In the genomic region with DNA sequence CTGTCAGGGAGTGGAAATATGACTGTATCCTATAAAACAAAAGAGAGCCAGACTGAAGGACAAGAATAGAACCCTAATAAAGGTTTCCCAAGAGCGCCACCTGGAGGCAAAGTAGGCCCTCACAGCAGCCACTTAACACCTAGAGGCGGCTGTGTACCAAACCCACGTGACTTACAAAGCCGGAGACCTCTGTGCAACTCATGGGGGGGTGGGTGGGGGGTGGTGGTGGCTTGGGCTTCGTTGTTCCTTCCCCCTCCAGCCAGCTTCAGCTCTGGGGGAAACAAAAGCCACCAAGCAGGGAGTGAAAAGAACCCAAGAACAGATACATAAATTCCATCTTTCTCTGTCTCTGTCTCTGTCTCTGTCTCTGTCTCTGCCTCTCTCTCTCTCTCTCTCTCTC, we compare ENCODE assay signal across 8 mouse cellular contexts. TPM values are rescaled to one million over a fixed set of nuclear protein-coding genes. Genes with fewer than 3 reads are reported as not detected.
DNase-seq lines count a peak whose midpoint lies in the region; ATAC-seq lines count a peak whose summit lies in the region.

No protein-coding gene starts in this region.

- peak overlapping the region; percentile 57 for H3K4me2 ChIP-seq in liver, embryonic 13.5 days

- no peaks in the 10 kb centered on the region for H3K36me3 ChIP-seq in liver, embryonic 13.5 days

- H3K4me1 ChIP-seq in liver, embryonic 13.5 days (replicated peaks), result peaks cover 7% of the 10 kb centered on the region

- no peak overlapping the region for H3K9ac ChIP-seq in liver, embryonic 13.5 days

- peak; percentile 87 for DNase-seq in B cell, adult 2 months
- DNase-seq in NIH3T3 (ENCODE audit: low read depth), result peak; percentile 61
- DNase-seq in cerebellum, postnatal 25 days, result peak; percentile 47 to 79
- DNase-seq in gastrocnemius, postnatal 36 days, result peak; percentile 74 to 85
- peak; percentile 89 for DNase-seq in kidney, adult 18-20 months
- peak; percentile 71 for DNase-seq in liver, embryonic 13.5 days
- peak; percentile 80 for DNase-seq in ovary, postnatal 36 days (ENCODE audit: low spot score)
- peak; percentile 75 for DNase-seq in thymus, postnatal 36 days

- intact Hi-C loops in gastrocnemius, postnatal 36 days (cut with DNase I), result loop anchor here (2.0 kb wide), 3 partner anchors 60 to 204 kb away; no protein-coding TSS in a partner anchor

- no peaks in the 10 kb centered on the region for H3K9me3 ChIP-seq in liver, embryonic 13.5 days (replicated peaks)

- ATAC-seq in liver, embryonic 13.5 days (ENCODE audit: low read depth), result peak; percentile 71

- no peaks in the 10 kb centered on the region for H3K27me3 ChIP-seq in liver, embryonic 13.5 days

- no peak overlapping the region for H3K4me3 ChIP-seq in liver, embryonic 13.5 days (replicated peaks)

- WGBS in liver, embryonic 13.5 days (ENCODE audit: insufficient replicate concordance), result 0% methylated on average over 5 of the region's 5 CpGs

- no peak overlapping the region for H3K27ac ChIP-seq in liver, embryonic 13.5 days

RNA-seq across cellular contexts. Expression of gene Ggt6, which starts 6.6 kb away (rescaled TPM):
- total RNA-seq in gastrocnemius, postnatal 36 days (2021), result 1 to 10 TPM in 1 of 2 experiments, under 1 TPM in 1; 0.28 to 1.0 TPM
- polyA plus RNA-seq in liver, embryonic 13.5 days (2015; fragmentation: Nextera tagmentation; extraction: Ambion mirVana), result not detected in 2 replicates

RNA-seq across cellular contexts. Expression of gene Mybbp1a, which starts 12.5 kb away (rescaled TPM):
- 10 to 100 TPM; 48.6 to 58.9 TPM for total RNA-seq in gastrocnemius, postnatal 36 days (2021)
- polyA plus RNA-seq in liver, embryonic 13.5 days (2015; fragmentation: Nextera tagmentation; extraction: Ambion mirVana), result 129 and 138 TPM in 2 replicates

RNA-seq across cellular contexts. Expression of gene Smtnl2, which starts 17.2 kb away (rescaled TPM):
- 100 to 1,000 TPM; 206 to 299 TPM for total RNA-seq in gastrocnemius, postnatal 36 days (2021)
- polyA plus RNA-seq in liver, embryonic 13.5 days (2015; fragmentation: Nextera tagmentation; extraction: Ambion mirVana), result 5.4 and 5.5 TPM in 2 replicates
